Mouse (Mus musculus): ENCODE results near the gene D130052B06Rik. TPM values are rescaled to one million over a fixed set of nuclear protein-coding genes. Genes with fewer than 3 reads are reported as not detected.

The D130052B06Rik gene
- polyA plus RNA-seq (2014; fragmentation: Nextera tagmentation; extraction: Ambion mirVana): not detected in 2 replicates

DNA sequence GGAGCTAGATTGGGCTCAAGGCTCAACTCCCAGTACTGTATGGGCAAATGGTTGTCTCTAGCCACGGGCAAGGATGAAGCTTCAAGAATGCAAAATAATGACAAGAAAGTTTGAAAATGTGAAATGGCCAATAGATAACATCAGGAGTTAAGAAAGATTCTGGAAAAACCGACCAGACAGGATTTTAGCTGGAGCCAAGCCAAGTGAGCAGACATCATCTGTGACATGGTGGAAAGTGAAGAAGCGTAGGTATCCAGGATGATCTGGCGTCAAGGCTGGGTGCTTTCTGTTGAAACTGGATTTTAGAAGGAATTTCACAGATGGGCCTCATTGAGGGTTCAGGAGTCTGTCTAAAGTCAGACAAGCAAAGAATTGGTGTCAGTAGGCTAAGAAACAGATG lies at the start of gene D130052B06Rik:
TSS of gene D130052B06Rik (plus strand) at position 317 of the 400 bp plus-strand sequence.
- Histone ChIP-seq H3K9me3 (ENCODE audit: control insufficient read depth, low read depth, low read length) (no peaks in the 10 kb centered on the region), H3K4me1 (ENCODE audit: control insufficient read depth, insufficient read depth, low read length) (no peaks in the 10 kb centered on the region), H3K27ac (ENCODE audit: low read length) (no peak within 1 kb of the TSS), H3K27me3 (ENCODE audit: control insufficient read depth, insufficient read depth, low read length) (no peaks in the 10 kb centered on the region), H3K36me3 (ENCODE audit: control insufficient read depth, insufficient read depth, low read length) (no peaks in the 10 kb centered on the region), H3K4me3 (ENCODE audit: low read depth, low read length) (no peak within 1 kb of the TSS), H3K9ac (replicated peaks; ENCODE audit: low read depth, low read length) (no peak within 1 kb of the TSS), H3K4me2 (replicated peaks; ENCODE audit: low read depth, low read length) (no peak within 1 kb of the TSS)
- ATAC-seq (ENCODE audit: insufficient number of reproducible peaks, insufficient read depth, low FRiP score, low read depth): no peak
- WGBS: 67% methylated on average over 4 of the region's 4 CpGs

DNA sequence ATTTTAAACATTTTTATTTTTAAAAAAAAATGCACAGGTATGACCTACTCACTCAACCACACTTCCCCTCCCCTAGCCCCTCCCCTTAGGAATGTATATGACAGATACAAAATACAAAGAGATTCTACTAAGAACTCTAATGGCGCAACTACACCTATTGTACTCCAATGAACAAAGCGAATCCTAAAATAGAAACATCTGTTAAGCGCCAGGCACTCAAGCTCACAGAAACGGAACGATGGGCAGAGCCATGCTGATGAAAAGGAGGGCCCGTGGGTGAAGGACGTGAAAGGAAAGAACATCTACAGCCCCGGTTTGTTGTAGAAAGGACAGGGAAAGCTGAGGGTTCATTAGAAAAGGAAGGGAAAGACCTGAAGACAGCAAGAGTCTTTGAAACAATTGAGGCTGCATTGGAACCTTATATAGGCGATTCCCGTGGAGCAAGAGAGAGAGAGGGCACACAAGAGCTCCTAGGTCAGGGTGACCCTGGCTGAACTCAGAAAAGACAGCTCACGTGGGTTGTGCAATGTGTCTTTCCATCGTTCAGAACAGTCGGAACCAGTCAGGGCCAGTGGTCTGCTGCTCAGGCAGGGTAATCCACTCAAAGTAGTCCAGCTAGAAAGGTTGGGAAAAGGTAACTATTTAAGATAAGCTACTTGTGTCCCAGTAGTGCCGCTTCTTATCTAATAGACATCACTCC lies 48.1 kb upstream of the D130052B06Rik start:
- H3K27ac ChIP-seq (ENCODE audit: low read length): no peak overlapping the region
- ATAC-seq (ENCODE audit: insufficient number of reproducible peaks, insufficient read depth, low FRiP score, low read depth): no peak
- H3K4me2 ChIP-seq (replicated peaks; ENCODE audit: low read depth, low read length): no peak overlapping the region
- H3K9me3 ChIP-seq (ENCODE audit: control insufficient read depth, low read depth, low read length): no peaks in the 10 kb centered on the region
- H3K4me3 ChIP-seq (ENCODE audit: low read depth, low read length): no peak overlapping the region
- no peaks in the 10 kb centered on the region for H3K27me3 ChIP-seq (ENCODE audit: control insufficient read depth, insufficient read depth, low read length)
- no peaks in the 10 kb centered on the region for H3K36me3 ChIP-seq (ENCODE audit: control insufficient read depth, insufficient read depth, low read length)
- 81% methylated on average over 14 of the region's 14 CpGs for whole genome bisulfite sequencing
- no peaks in the 10 kb centered on the region for H3K4me1 ChIP-seq (ENCODE audit: control insufficient read depth, insufficient read depth, low read length)
- H3K9ac ChIP-seq (replicated peaks; ENCODE audit: low read depth, low read length): no peak overlapping the region

DNA sequence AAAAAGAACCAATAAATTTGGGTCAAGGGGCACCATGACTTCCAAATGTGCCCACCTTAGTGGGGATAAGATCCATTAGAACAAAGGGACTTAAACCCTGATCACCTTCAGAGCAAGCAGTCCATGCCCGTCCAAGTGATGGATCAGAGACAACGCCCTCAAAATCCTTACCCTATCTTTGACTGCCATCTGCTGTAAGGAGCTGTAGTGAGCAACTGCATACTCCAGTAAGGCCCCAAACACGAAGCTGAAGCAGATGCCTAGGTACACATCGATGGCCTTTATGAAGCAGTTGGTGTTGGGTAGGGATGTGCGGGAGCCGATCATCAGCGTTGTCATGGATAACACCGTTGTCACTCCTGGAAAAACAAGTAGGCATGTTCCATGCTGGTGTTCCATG lies 45.0 kb upstream of the D130052B06Rik start:
- Histone ChIP-seq H3K9me3 (ENCODE audit: control insufficient read depth, low read depth, low read length) (no peaks in the 10 kb centered on the region), H3K4me1 (ENCODE audit: control insufficient read depth, insufficient read depth, low read length) (no peaks in the 10 kb centered on the region), H3K4me3 (ENCODE audit: low read depth, low read length) (no peak overlapping the region), H3K36me3 (ENCODE audit: control insufficient read depth, insufficient read depth, low read length) (no peaks in the 10 kb centered on the region), H3K27me3 (ENCODE audit: control insufficient read depth, insufficient read depth, low read length) (no peaks in the 10 kb centered on the region), H3K4me2 (replicated peaks; ENCODE audit: low read depth, low read length) (no peak overlapping the region), H3K9ac (replicated peaks; ENCODE audit: low read depth, low read length) (no peak overlapping the region), H3K27ac (ENCODE audit: low read length) (no peak overlapping the region)
- WGBS: 77% methylated on average over 8 of the region's 8 CpGs
- 0 out of 2 replicates have a peak, but pooled peaks have one; percentile 28 for ATAC-seq (ENCODE audit: insufficient number of reproducible peaks, insufficient read depth, low FRiP score, low read depth)

DNA sequence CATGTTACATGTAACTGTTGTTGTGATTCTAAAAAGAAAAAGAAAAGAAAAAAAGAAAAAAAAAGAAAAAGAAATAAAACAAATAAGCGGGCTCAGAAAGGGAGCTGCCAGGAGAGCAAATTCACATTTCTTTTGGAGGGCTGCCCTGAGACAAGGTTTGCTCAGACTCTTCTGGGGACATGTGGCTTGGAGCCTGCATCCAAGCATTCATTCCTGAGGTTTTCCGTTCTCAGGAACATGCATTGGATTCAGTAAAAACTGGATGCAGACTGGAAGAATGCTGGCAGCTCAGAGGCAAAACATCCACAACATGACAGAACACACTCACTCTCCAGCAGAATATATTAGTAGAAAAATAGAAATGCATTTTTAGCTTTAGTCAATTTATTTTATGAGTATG lies 35.2 kb upstream of the D130052B06Rik start:
- Histone ChIP-seq H3K4me1 (ENCODE audit: control insufficient read depth, insufficient read depth, low read length) (no peaks in the 10 kb centered on the region), H3K36me3 (ENCODE audit: control insufficient read depth, insufficient read depth, low read length) (no peaks in the 10 kb centered on the region), H3K9ac (replicated peaks; ENCODE audit: low read depth, low read length) (no peak overlapping the region), H3K27ac (ENCODE audit: low read length) (no peak overlapping the region), H3K27me3 (ENCODE audit: control insufficient read depth, insufficient read depth, low read length) (no peaks in the 10 kb centered on the region), H3K4me2 (replicated peaks; ENCODE audit: low read depth, low read length) (no peak overlapping the region), H3K9me3 (ENCODE audit: control insufficient read depth, low read depth, low read length) (no peaks in the 10 kb centered on the region), H3K4me3 (ENCODE audit: low read depth, low read length) (no peak overlapping the region)
- ATAC-seq (ENCODE audit: insufficient number of reproducible peaks, insufficient read depth, low FRiP score, low read depth): no peak
- 88% methylated on average over 2 of the region's 2 CpGs for WGBS

DNA sequence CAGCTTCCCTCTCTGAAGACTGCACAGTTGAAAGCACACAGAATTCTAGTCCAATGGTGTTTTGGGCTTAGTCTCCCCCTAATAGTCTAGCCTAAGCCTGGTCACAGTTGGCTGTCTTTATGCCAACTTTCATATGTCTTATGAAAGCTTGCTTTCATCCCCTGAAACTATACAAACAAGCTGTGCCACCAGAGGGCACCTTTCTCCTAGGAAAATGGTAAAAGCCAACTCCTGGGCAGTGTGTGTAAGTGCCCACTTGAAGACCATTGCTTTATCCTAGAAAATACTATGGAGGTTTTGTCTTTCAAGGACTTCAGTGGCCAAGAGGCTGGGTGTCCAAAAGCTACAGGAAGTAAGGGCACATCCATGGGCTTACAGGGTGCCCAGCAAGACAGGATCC lies 28.7 kb upstream of the D130052B06Rik start:
- Histone ChIP-seq H3K4me1 (ENCODE audit: control insufficient read depth, insufficient read depth, low read length) (no peaks in the 10 kb centered on the region), H3K27ac (ENCODE audit: low read length) (no peak overlapping the region), H3K9ac (replicated peaks; ENCODE audit: low read depth, low read length) (no peak overlapping the region), H3K27me3 (ENCODE audit: control insufficient read depth, insufficient read depth, low read length) (no peaks in the 10 kb centered on the region), H3K4me2 (replicated peaks; ENCODE audit: low read depth, low read length) (no peak overlapping the region), H3K9me3 (ENCODE audit: control insufficient read depth, low read depth, low read length) (no peaks in the 10 kb centered on the region), H3K36me3 (ENCODE audit: control insufficient read depth, insufficient read depth, low read length) (no peaks in the 10 kb centered on the region), H3K4me3 (ENCODE audit: low read depth, low read length) (no peak overlapping the region)
- no peak for ATAC-seq (ENCODE audit: insufficient number of reproducible peaks, insufficient read depth, low FRiP score, low read depth)

DNA sequence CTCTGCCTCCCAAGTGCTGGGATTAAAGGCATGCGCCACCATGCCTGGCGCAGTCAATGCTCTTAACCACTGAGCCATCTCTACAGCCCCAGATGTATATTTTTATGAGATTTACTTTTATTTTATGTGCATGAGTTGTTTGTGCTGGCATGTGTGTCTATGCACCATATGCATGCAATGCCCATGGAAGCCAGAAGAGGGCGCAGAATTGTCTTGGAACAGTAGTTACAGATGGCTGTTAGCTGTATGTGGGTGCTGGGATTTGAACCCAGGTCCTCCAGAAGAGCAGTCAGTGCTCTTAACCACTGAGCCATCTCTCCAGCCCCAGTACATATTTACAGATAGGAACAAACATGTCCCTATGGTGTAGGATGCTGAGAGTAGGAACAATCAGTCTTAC lies 24.2 kb upstream of the D130052B06Rik start:
- WGBS: 81% methylated on average over 3 of the region's 3 CpGs

DNA sequence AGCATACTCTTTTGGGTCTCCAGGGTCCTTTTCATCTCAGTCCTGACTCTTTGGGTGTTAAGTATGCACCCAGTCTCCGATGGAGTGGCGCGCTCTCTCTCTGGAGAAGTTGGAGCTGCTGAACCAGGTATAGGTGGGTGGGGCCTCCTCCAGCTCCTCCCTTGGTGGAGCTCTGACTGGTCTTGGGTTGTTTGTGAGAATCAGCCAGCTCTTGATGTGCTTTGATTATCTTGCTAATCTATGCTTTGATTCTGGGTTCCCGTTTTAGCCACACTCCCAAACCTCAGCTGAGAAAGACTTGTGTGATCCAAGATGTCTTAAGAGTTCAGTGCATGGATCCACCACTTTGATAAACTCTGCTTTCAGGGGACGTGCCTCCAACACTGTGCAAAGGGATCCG lies 20.2 kb upstream of the D130052B06Rik start, which contains the start of gene Gabrp:
TSS of gene Gabrp (minus strand) at position 101 of the 400 bp plus-strand sequence.
- H3K9me3 ChIP-seq (ENCODE audit: control insufficient read depth, low read depth, low read length): no peaks in the 10 kb centered on the region
- H3K4me1 ChIP-seq (ENCODE audit: control insufficient read depth, insufficient read depth, low read length): no peaks in the 10 kb centered on the region
- 48% methylated on average over 6 of the region's 6 CpGs for WGBS
- H3K36me3 ChIP-seq (ENCODE audit: control insufficient read depth, insufficient read depth, low read length): no peaks in the 10 kb centered on the region
- ATAC-seq (ENCODE audit: insufficient number of reproducible peaks, insufficient read depth, low FRiP score, low read depth): no peak
- H3K9ac ChIP-seq (replicated peaks; ENCODE audit: low read depth, low read length): no peak within 1 kb of the TSS
- H3K4me3 ChIP-seq (ENCODE audit: low read depth, low read length): no peak within 1 kb of the TSS
- H3K4me2 ChIP-seq (replicated peaks; ENCODE audit: low read depth, low read length): no peak within 1 kb of the TSS
- no peak within 1 kb of the TSS for H3K27ac ChIP-seq (ENCODE audit: low read length)
- H3K27me3 ChIP-seq (ENCODE audit: control insufficient read depth, insufficient read depth, low read length): no peaks in the 10 kb centered on the region

More for the DNA sequence above, 24.2 kb upstream of the D130052B06Rik start:
- no peaks in the 10 kb centered on the region for H3K36me3 ChIP-seq (ENCODE audit: control insufficient read depth, insufficient read depth, low read length)
- H3K9me3 ChIP-seq (ENCODE audit: control insufficient read depth, low read depth, low read length): no peaks in the 10 kb centered on the region
- H3K4me1 ChIP-seq (ENCODE audit: control insufficient read depth, insufficient read depth, low read length): no peaks in the 10 kb centered on the region
- no peak for ATAC-seq (ENCODE audit: insufficient number of reproducible peaks, insufficient read depth, low FRiP score, low read depth)
- H3K4me3 ChIP-seq (ENCODE audit: low read depth, low read length): no peak overlapping the region
- H3K27ac ChIP-seq (ENCODE audit: low read length): no peak overlapping the region
- H3K4me2 ChIP-seq (replicated peaks; ENCODE audit: low read depth, low read length): no peak overlapping the region
- H3K27me3 ChIP-seq (ENCODE audit: control insufficient read depth, insufficient read depth, low read length): no peaks in the 10 kb centered on the region
- H3K9ac ChIP-seq (replicated peaks; ENCODE audit: low read depth, low read length): no peak overlapping the region

DNA sequence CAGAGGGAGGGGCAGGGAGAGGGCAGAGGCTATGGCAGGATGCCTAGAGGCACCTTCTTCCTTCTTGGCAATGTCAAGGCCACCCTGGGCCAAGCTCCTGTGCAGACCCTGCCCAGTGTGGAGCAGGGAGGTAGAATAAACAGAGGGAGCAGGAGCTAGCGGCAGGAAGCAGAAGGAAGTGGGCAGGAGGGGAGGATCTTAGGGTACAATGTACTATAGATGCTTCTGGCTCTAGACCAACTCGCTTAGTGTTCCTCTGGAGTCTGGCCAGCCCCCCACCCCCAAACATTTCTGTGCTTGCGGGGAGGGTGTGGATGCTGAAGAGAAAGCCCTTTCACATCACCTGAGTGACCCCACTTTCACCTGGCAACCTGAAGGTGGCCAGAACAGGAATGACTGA lies 19.5 kb upstream of the D130052B06Rik start:
- H3K4me3 ChIP-seq (ENCODE audit: low read depth, low read length): no peak overlapping the region
- no peak for ATAC-seq (ENCODE audit: insufficient number of reproducible peaks, insufficient read depth, low FRiP score, low read depth)
- no peaks in the 10 kb centered on the region for H3K36me3 ChIP-seq (ENCODE audit: control insufficient read depth, insufficient read depth, low read length)
- no peak overlapping the region for H3K27ac ChIP-seq (ENCODE audit: low read length)
- WGBS: 45% methylated on average over 3 of the region's 3 CpGs
- no peak overlapping the region for H3K9ac ChIP-seq (replicated peaks; ENCODE audit: low read depth, low read length)
- no peak overlapping the region for H3K4me2 ChIP-seq (replicated peaks; ENCODE audit: low read depth, low read length)
- H3K27me3 ChIP-seq (ENCODE audit: control insufficient read depth, insufficient read depth, low read length): no peaks in the 10 kb centered on the region
- H3K4me1 ChIP-seq (ENCODE audit: control insufficient read depth, insufficient read depth, low read length): no peaks in the 10 kb centered on the region
- no peaks in the 10 kb centered on the region for H3K9me3 ChIP-seq (ENCODE audit: control insufficient read depth, low read depth, low read length)

DNA sequence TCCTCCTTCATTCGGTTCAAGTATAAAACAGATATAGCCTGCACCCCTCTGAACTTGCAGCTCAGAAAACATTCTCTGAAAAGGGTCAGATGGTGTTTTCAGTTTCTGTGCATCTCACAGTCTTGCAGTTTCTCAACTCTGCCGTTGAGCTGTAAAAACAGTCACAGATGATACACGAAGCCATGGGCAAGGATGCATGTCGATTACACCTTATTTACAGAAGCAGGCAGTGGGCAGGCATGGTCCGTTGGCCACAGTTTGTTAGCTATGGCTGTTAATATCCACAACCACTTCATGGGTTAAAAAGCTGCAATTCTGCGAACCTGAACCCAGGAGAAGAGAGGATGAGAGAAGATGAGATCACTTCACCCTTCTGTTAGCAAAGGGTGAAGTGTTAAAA lies 12.5 kb upstream of the D130052B06Rik start:
- no peaks in the 10 kb centered on the region for H3K4me1 ChIP-seq (ENCODE audit: control insufficient read depth, insufficient read depth, low read length)
- H3K9ac ChIP-seq (replicated peaks; ENCODE audit: low read depth, low read length): no peak overlapping the region
- no peaks in the 10 kb centered on the region for H3K27me3 ChIP-seq (ENCODE audit: control insufficient read depth, insufficient read depth, low read length)
- no peaks in the 10 kb centered on the region for H3K9me3 ChIP-seq (ENCODE audit: control insufficient read depth, low read depth, low read length)
- no peak overlapping the region for H3K4me2 ChIP-seq (replicated peaks; ENCODE audit: low read depth, low read length)
- no peaks in the 10 kb centered on the region for H3K36me3 ChIP-seq (ENCODE audit: control insufficient read depth, insufficient read depth, low read length)
- no peak overlapping the region for H3K27ac ChIP-seq (ENCODE audit: low read length)
- no peak for ATAC-seq (ENCODE audit: insufficient number of reproducible peaks, insufficient read depth, low FRiP score, low read depth)
- H3K4me3 ChIP-seq (ENCODE audit: low read depth, low read length): no peak overlapping the region
- WGBS: 82% methylated on average over 6 of the region's 6 CpGs
